ENCODE assay signal across 24 mouse cellular contexts in genomic region chr11:85641486-85641885, GRCm38 (mm10).
DNase-seq lines count a peak whose midpoint lies in the region; ATAC-seq and TF ChIP-seq lines count a peak whose summit lies in the region.
"Had no signal": no experiment of that assay in that cellular context is flagged by ENCODE, and none has a peak within 500 bp of the region (broad histone marks: within the 10 kb centered on the region; RNA-seq: fewer than 3 reads in every experiment).

No protein-coding gene starts in this region.

- H3K36me3 ChIP-seq in hindbrain, embryonic 10.5 days: no peaks in the 10 kb centered on the region
- H3K36me3 ChIP-seq in hindbrain, embryonic 12.5 days: no peaks in the 10 kb centered on the region
- H3K36me3 ChIP-seq in lung, embryonic 16.5 days (ENCODE audit: control insufficient read depth, insufficient read depth, low read length): no peaks in the 10 kb centered on the region
- H3K36me3 ChIP-seq in MEL (ENCODE audit: control insufficient read depth in 1 of 2, insufficient read depth in 2 of 2, low read length in 2 of 2): peaks cover 0 to 34% of the 10 kb centered on the region in 2 experiments; a peak in 2 of 4 replicates
- no peaks in the 10 kb centered on the region for H3K36me3 ChIP-seq in embryonic facial prominence, embryonic 14.5 days (ENCODE audit: control insufficient read depth, insufficient read depth, low read length)
- H3K36me3 ChIP-seq: forebrain, embryonic 15.5 days; heart, embryonic 12.5 days; limb, embryonic 12.5 days; liver, embryonic 12.5 days; midbrain, embryonic 13.5 days had no signal

- H3K27me3 ChIP-seq in hindbrain, embryonic 10.5 days (ENCODE audit: insufficient read depth, poor library complexity, severe bottlenecking): no peaks in the 10 kb centered on the region
- H3K27me3 ChIP-seq in hindbrain, embryonic 12.5 days: no peaks in the 10 kb centered on the region
- no peaks in the 10 kb centered on the region for H3K27me3 ChIP-seq in lung, embryonic 16.5 days (ENCODE audit: control insufficient read depth, insufficient read depth, low read depth, low read length)
- no peaks in the 10 kb centered on the region for H3K27me3 ChIP-seq in MEL (ENCODE audit: control insufficient read depth in 1 of 2, insufficient read depth in 2 of 2, low read length in 2 of 2)
- H3K27me3 ChIP-seq in embryonic facial prominence, embryonic 14.5 days (replicated peaks; ENCODE audit: control insufficient read depth, insufficient read depth, low read length): no peaks in the 10 kb centered on the region
- H3K27me3 ChIP-seq: forebrain, embryonic 15.5 days; heart, embryonic 12.5 days; limb, embryonic 12.5 days; liver, embryonic 12.5 days; midbrain, embryonic 13.5 days; Patski had no signal

- no peak overlapping the region for H3K9ac ChIP-seq in hindbrain, embryonic 12.5 days
- H3K9ac ChIP-seq in lung, embryonic 16.5 days (ENCODE audit: low read length): no peak overlapping the region
- H3K9ac ChIP-seq in MEL (ENCODE audit: control insufficient read depth, low read depth, low read length, poor library complexity, severe bottlenecking): no peak overlapping the region
- 0 out of 2 replicates have a peak overlapping the region, but pooled peaks have one; percentile 21 for H3K9ac ChIP-seq in embryonic facial prominence, embryonic 14.5 days (ENCODE audit: low read depth, low read length)
- H3K9ac ChIP-seq: forebrain, embryonic 15.5 days; heart, embryonic 12.5 days; limb, embryonic 12.5 days; liver, embryonic 12.5 days; midbrain, embryonic 13.5 days had no signal

- DNase-seq in hindbrain, embryonic 10.5 days (ENCODE audit: low spot score): no peak
- no peak for DNase-seq in lung, postnatal 14 days
- DNase-seq in MEL (ENCODE audit: low read depth, low spot score): no peak
- no peak for DNase-seq in embryonic facial prominence, embryonic 14.5 days (ENCODE audit: low spot score)
- DNase-seq in thymus, postnatal 4 days: no peak
- no peak for DNase-seq in ovary, postnatal 10 days (ENCODE audit: low spot score)
- DNase-seq: cerebellum, adult 9-10 months; gastrocnemius, postnatal 10 days; heart, postnatal 10 days; kidney, adult 9 months; kidney, postnatal 4 days; lung, adult 2 months; right cerebral cortex, postnatal 14 days; spleen, adult 18-20 months had no signal

- no peak for TF ChIP-seq POLR2A in MEL (IDR thresholded peaks at IDR 0.05; ENCODE audit: control insufficient read depth in 1 of 2, insufficient read depth in 1 of 2, low read depth in 1 of 2, low read length in 2 of 2, poor library complexity in 1 of 2)

- H3K9me3 ChIP-seq in hindbrain, embryonic 10.5 days: no peaks in the 10 kb centered on the region
- H3K9me3 ChIP-seq in hindbrain, embryonic 12.5 days (replicated peaks): no peaks in the 10 kb centered on the region
- H3K9me3 ChIP-seq in lung, embryonic 16.5 days (ENCODE audit: control insufficient read depth, low read length): no peaks in the 10 kb centered on the region
- no peaks in the 10 kb centered on the region for H3K9me3 ChIP-seq in MEL (replicated peaks; ENCODE audit: insufficient read depth, low read length)
- no peaks in the 10 kb centered on the region for H3K9me3 ChIP-seq in embryonic facial prominence, embryonic 14.5 days (ENCODE audit: control insufficient read depth, low read length)
- H3K9me3 ChIP-seq: forebrain, embryonic 15.5 days; heart, embryonic 12.5 days; limb, embryonic 12.5 days; liver, embryonic 12.5 days; midbrain, embryonic 13.5 days had no signal

- no peak for ATAC-seq in hindbrain, embryonic 12.5 days (ENCODE audit: low FRiP score)
- no peak for ATAC-seq in lung, embryonic 16.5 days (ENCODE audit: low read depth)
- ATAC-seq in embryonic facial prominence, embryonic 14.5 days (ENCODE audit: low read depth): no peak
- ATAC-seq: CD4-positive, CD25-positive, alpha-beta regulatory T cell, adult 4 months; inflammation-experienced regulatory T-cells, adult 6 months; liver, embryonic 12.5 days; Patski had no signal

- H3K79me2 ChIP-seq in MEL (ENCODE audit: control insufficient read depth, insufficient read depth, low read length, poor library complexity): no peaks in the 10 kb centered on the region

- peaks cover 73% of the 10 kb centered on the region for H3K4me1 ChIP-seq in hindbrain, embryonic 10.5 days (replicated peaks)
- peaks cover 38% of the 10 kb centered on the region for H3K4me1 ChIP-seq in hindbrain, embryonic 12.5 days
- H3K4me1 ChIP-seq in lung, embryonic 16.5 days (replicated peaks; ENCODE audit: control insufficient read depth, insufficient read depth, low read length): peaks cover 26% of the 10 kb centered on the region
- peaks cover 23 to 37% of the 10 kb centered on the region in 2 experiments for H3K4me1 ChIP-seq in MEL (ENCODE audit: control insufficient read depth in 1 of 2, insufficient read depth in 2 of 2, low read length in 2 of 2)
- H3K4me1 ChIP-seq in embryonic facial prominence, embryonic 14.5 days (ENCODE audit: control insufficient read depth, insufficient read depth, low read length): peaks cover 43% of the 10 kb centered on the region

- TF ChIP-seq CTCF in MEL (IDR thresholded peaks at IDR 0.05 in 2 of 3, conservative IDR thresholded peaks at IDR 0.05 in 1 of 3; ENCODE audit: control insufficient read depth in 1 of 3, insufficient read depth in 1 of 3, low read depth in 2 of 3, low read length in 3 of 3, poor library complexity in 1 of 3, severe bottlenecking in 1 of 3): no peak

- H3K4me3 ChIP-seq in hindbrain, embryonic 10.5 days: no peak overlapping the region
- H3K4me3 ChIP-seq in hindbrain, embryonic 12.5 days: no peak overlapping the region
- no peak overlapping the region for H3K4me3 ChIP-seq in lung, embryonic 16.5 days (ENCODE audit: low read length)
- no peak overlapping the region for H3K4me3 ChIP-seq in MEL (ENCODE audit: control insufficient read depth in 1 of 2, insufficient read depth in 1 of 2, low read depth in 2 of 2, low read length in 2 of 2)
- H3K4me3 ChIP-seq in embryonic facial prominence, embryonic 14.5 days (ENCODE audit: low read depth, low read length): peak overlapping the region; percentile 19; the same call in 1 of the 2 replicates
- H3K4me3 ChIP-seq: forebrain, embryonic 15.5 days; heart, embryonic 12.5 days; liver, embryonic 12.5 days; midbrain, embryonic 13.5 days had no signal

- peak overlapping the region; percentile 30 for H3K27ac ChIP-seq in hindbrain, embryonic 10.5 days
- no peak overlapping the region for H3K27ac ChIP-seq in hindbrain, embryonic 12.5 days
- H3K27ac ChIP-seq in lung, embryonic 16.5 days (ENCODE audit: low read length): peak overlapping the region; percentile 63
- no peak overlapping the region for H3K27ac ChIP-seq in MEL (ENCODE audit: control insufficient read depth, low read depth, low read length)
- peak overlapping the region; percentile 48 for H3K27ac ChIP-seq in embryonic facial prominence, embryonic 14.5 days (replicated peaks; ENCODE audit: low read depth, low read length)
- H3K27ac ChIP-seq: forebrain, embryonic 15.5 days; limb, embryonic 12.5 days had no signal

- no peak for TF ChIP-seq RAD21 in MEL (IDR thresholded peaks at IDR 0.05; ENCODE audit: low read depth, low read length)

- WGBS in hindbrain, embryonic 10.5 days: 74% methylated on average over 4 of the region's 4 CpGs
- 58% methylated on average over 4 of the region's 4 CpGs for WGBS in hindbrain, embryonic 12.5 days
- 64% methylated on average over 4 of the region's 4 CpGs for WGBS in lung, embryonic 16.5 days
- WGBS in embryonic facial prominence, embryonic 14.5 days: 54% methylated on average over 4 of the region's 4 CpGs

- no peak for TF ChIP-seq EP300 in MEL (IDR thresholded peaks at IDR 0.05; ENCODE audit: low read depth in 1 of 2, low read length in 2 of 2)

- no peak overlapping the region for H3K4me2 ChIP-seq in hindbrain, embryonic 12.5 days (replicated peaks)
- peak overlapping the region; percentile 30; the same call in 1 of the 2 replicates for H3K4me2 ChIP-seq in lung, embryonic 16.5 days (ENCODE audit: low read depth, low read length)
- peak overlapping the region; percentile 52; the same call in 1 of the 2 replicates for H3K4me2 ChIP-seq in embryonic facial prominence, embryonic 14.5 days (ENCODE audit: low read depth, low read length)

TF ChIP-seq in MEL, 35 proteins besides CTCF, POLR2A, EP300 and RAD21:
- TF ChIP-seq ZNF384 (IDR thresholded peaks at IDR 0.05; ENCODE audit: low read depth, low read length) (no peak), BHLHE40 (IDR thresholded peaks at IDR 0.05; ENCODE audit: borderline replicate concordance, low read depth, low read length) (peak; percentile 41; the same call in 1 of the 2 replicates), RCOR1 (IDR thresholded peaks at IDR 0.05; ENCODE audit: low read depth, low read length) (peak; percentile 66; the same call in 1 of the 2 replicates), POLR2AphosphoS5 (IDR thresholded peaks at IDR 0.05; ENCODE audit: borderline replicate concordance, low read depth, low read length) (no peak), USF1 (IDR thresholded peaks at IDR 0.05; ENCODE audit: low read depth, low read length) (peak; percentile 18; the same call in 1 of the 2 replicates)

Comparison
In these comparisons a context has a peak if more than half of its experiments do, and no peak if none do; other contexts are left out.
1. H3K27ac ChIP-seq: peak in hindbrain, embryonic 10.5 days (single experiment), lung, embryonic 16.5 days (single experiment) and embryonic facial prominence, embryonic 14.5 days (single experiment); none in hindbrain, embryonic 12.5 days (single experiment) and MEL (single experiment).